Mouse (Mus musculus) heart, postnatal 0 days (tissue): Measurements from ENCODE around the gene Hhipl2. TPM values are rescaled to one million over a fixed set of nuclear protein-coding genes. Genes with fewer than 3 reads are reported as not detected.

ENCODE experiments used
- ATAC-seq: fragments of 200-750 bp; cut with Nextera tagmentation; 2 replicates; pipeline ENCODE4 v1.8.0; 2017; ENCODE audit warnings: low read depth, moderate number of reproducible peaks, moderate library complexity; ENCODE audit not compliant: insufficient read depth
- DNase-seq: peaks from one replicate; pipeline ENCODE4 v3.0.0-alpha.2; 2016; ENCODE audit warnings: low spot score
- H3K27ac ChIP-seq: fragments of 300-500 bp; sonication (generic); 2 replicates; pipeline ENCODE4 v1.5.1; 2014; ENCODE audit warnings: low read depth, mild to moderate bottlenecking
- H3K27me3 ChIP-seq: fragments of 300-500 bp; sonication (generic); 2 replicates; pipeline ENCODE4 v1.6.1; 2014; ENCODE audit warnings: low read length, mixed read lengths; ENCODE audit not compliant: control insufficient read depth, insufficient read depth
- H3K36me3 ChIP-seq: fragments of 300-500 bp; sonication (generic); replicated peaks from 2 replicates; pipeline ENCODE4 v1.6.1; 2014; ENCODE audit warnings: low read length, mixed read lengths; ENCODE audit not compliant: control insufficient read depth, insufficient read depth
- H3K4me1 ChIP-seq: fragments of 300-500 bp; sonication (generic); 2 replicates; pipeline ENCODE4 v1.6.1; 2014; ENCODE audit warnings: antibody characterized with exemption; ENCODE audit not compliant: control insufficient read depth, insufficient read depth
- H3K4me2 ChIP-seq: fragments of 300-500 bp; sonication (generic); 2 replicates; pipeline ENCODE4 v1.6.1; 2014; ENCODE audit warnings: low read depth, mild to moderate bottlenecking, low read length, moderate library complexity
- H3K4me3 ChIP-seq: fragments of 300-500 bp; sonication (generic); 2 replicates; pipeline ENCODE4 v1.5.1; 2014; ENCODE audit warnings: low read depth, low read length
- H3K9ac ChIP-seq: fragments of 300-500 bp; sonication (generic); replicated peaks from 2 replicates; pipeline ENCODE4 v1.6.1; 2014; ENCODE audit warnings: low read depth, low read length, mixed read lengths
- H3K9me3 ChIP-seq: fragments of 300-500 bp; sonication (generic); replicated peaks from 2 replicates; pipeline ENCODE4 v1.6.1; 2016; ENCODE audit warnings: low read length; ENCODE audit not compliant: control insufficient read depth
- CTCF ChIP-seq: IDR thresholded peaks from 2 replicates; pipeline ENCODE4 v1.5.1; 2016; ENCODE audit warnings: antibody characterized with exemption, control low read depth, low read depth
- EP300 ChIP-seq: IDR thresholded peaks from 2 replicates; pipeline ENCODE4 v1.6.1; 2016; ENCODE audit warnings: antibody characterized with exemption, low read depth
- WGBS: fragments of 180-500 bp; shearing (Covaris S2); extraction: QIAGEN DNeasy Blood & Tissue Kit; methylation state at CpG from one replicate; pipeline ENCODE4 v1.1.7; 2014; 5-methylcytosine and 5-hydroxymethylcytosine counted together
- polyA plus RNA-seq: library from polyadenylated mRNA; unstranded; fragments of >200 nt; fragmentation: Nextera tagmentation; extraction: Ambion mirVana; gene quantifications from 2 replicates; pipeline ENCODE4 v1.2.1, GENCODE M21; 2015
- total RNA-seq: library from RNA; depleted of rRNA; stranded (reverse); fragments of >200 nt; gene quantifications from 2 replicates; pipeline ENCODE4 v1.2.3, GENCODE M21; 2014; ENCODE audit warnings: low replicate concordance; rRNA removed

Hhipl2 gene
- total and polyA plus RNA-seq, 2 experiments from 2014 or later: 0.04 TPM; not detected in 1

- H3K27ac ChIP-seq: no peak overlapping the region
- DNase-seq (no peak), ATAC-seq (no peak)
- H3K4me1 ChIP-seq: no peaks in the 10 kb centered on the region
- H3K4me3 ChIP-seq: no peak overlapping the region
- TF ChIP-seq EP300 (no peak), CTCF (no peak)
- no peak overlapping the region for H3K4me2 ChIP-seq
- no peaks in the 10 kb centered on the region for H3K36me3 ChIP-seq
- WGBS: 89% methylated on average over 7 of the region's 7 CpGs
- no peaks in the 10 kb centered on the region for H3K9me3 ChIP-seq
- H3K27me3 ChIP-seq: no peaks in the 10 kb centered on the region
- no peak overlapping the region for H3K9ac ChIP-seq
Measured at GRCm38 (mm10) chr1:183424100-183424499, 6.1 kb downstream of the Hhipl2 start.

GRCm38 (mm10) chr1:183434918-183435317, 16.9 kb downstream of the Hhipl2 start:
- Histone ChIP-seq H3K9ac (no peak overlapping the region), H3K4me2 (no peak overlapping the region), H3K9me3 (no peaks in the 10 kb centered on the region), H3K36me3 (no peaks in the 10 kb centered on the region), H3K27me3 (no peaks in the 10 kb centered on the region), H3K4me3 (no peak overlapping the region), H3K4me1 (no peaks in the 10 kb centered on the region), H3K27ac (no peak overlapping the region)
- no peak for ATAC-seq
- WGBS: 83% methylated on average over 9 of the region's 9 CpGs
- TF ChIP-seq CTCF (no peak), EP300 (no peak)
- DNase-seq: no peak

GRCm38 (mm10) chr1:183439036-183439435, 21.0 kb downstream of the Hhipl2 start:
- Histone ChIP-seq H3K9ac (no peak overlapping the region), H3K36me3 (no peaks in the 10 kb centered on the region), H3K4me1 (no peaks in the 10 kb centered on the region), H3K4me2 (peak overlapping the region; percentile 52), H3K9me3 (no peaks in the 10 kb centered on the region), H3K27me3 (no peaks in the 10 kb centered on the region), H3K27ac (no peak overlapping the region), H3K4me3 (peak overlapping the region; percentile 34)
- no peak for TF ChIP-seq EP300
- TF ChIP-seq CTCF: peak; percentile 71
- DNase-seq: peak; percentile 29
- 18% methylated on average over 22 of the region's 22 CpGs for WGBS
- ATAC-seq: peak; percentile 87

- H3K4me3 ChIP-seq: no peak overlapping the region
- peak; percentile 40; the same call in 1 of the 2 replicates for ATAC-seq
- H3K9ac ChIP-seq: 0 out of 2 replicates have a peak overlapping the region, but pooled peaks have one; percentile 9
- H3K4me1 ChIP-seq: no peaks in the 10 kb centered on the region
- no peak overlapping the region for H3K4me2 ChIP-seq
- no peak overlapping the region for H3K27ac ChIP-seq
- peak; percentile 93 for TF ChIP-seq CTCF
- TF ChIP-seq EP300: no peak
- no peaks in the 10 kb centered on the region for H3K9me3 ChIP-seq
- no peaks in the 10 kb centered on the region for H3K36me3 ChIP-seq
- H3K27me3 ChIP-seq: no peaks in the 10 kb centered on the region
- DNase-seq: peak; percentile 81
- 20% methylated on average over 19 of the region's 19 CpGs for WGBS
Measured at GRCm38 (mm10) chr1:183442015-183442774, 24.2 kb downstream of the Hhipl2 start.

GRCm38 (mm10) chr1:183453066-183453465, 35.1 kb downstream of the Hhipl2 start:
- no peak for DNase-seq
- no peak for TF ChIP-seq CTCF
- 34% methylated on average over 3 of the region's 3 CpGs for WGBS

More at GRCm38 (mm10) chr1:183453066-183453465, 35.1 kb downstream of the Hhipl2 start:
- Histone ChIP-seq H3K9me3 (no peaks in the 10 kb centered on the region), H3K27me3 (no peaks in the 10 kb centered on the region), H3K4me1 (no peaks in the 10 kb centered on the region), H3K9ac (no peak overlapping the region), H3K27ac (no peak overlapping the region), H3K4me2 (no peak overlapping the region), H3K4me3 (no peak overlapping the region), H3K36me3 (no peaks in the 10 kb centered on the region)
- no peak for ATAC-seq

Other genes with a start within 250 kb of the Hhipl2 start
- gene Disp1, start 196.7 kb upstream of the Hhipl2 start, total RNA-seq: 8.1 and 11.9 TPM in 2 replicates
- 5.8 and 6.0 TPM in 2 replicates for gene Disp1, start 196.7 kb upstream of the Hhipl2 start, polyA plus RNA-seq
- gene Aida, start 121.6 kb upstream of the Hhipl2 start, total RNA-seq: 15.0 and 26.8 TPM in 2 replicates
- 19.6 and 20.9 TPM in 2 replicates for gene Aida, start 121.6 kb upstream of the Hhipl2 start, polyA plus RNA-seq
- gene Brox, start 120.9 kb upstream of the Hhipl2 start, total RNA-seq: 41.9 and 43.9 TPM in 2 replicates
- gene Brox, start 120.9 kb upstream of the Hhipl2 start, polyA plus RNA-seq: 37.4 and 38.3 TPM in 2 replicates
- 55.1 and 168 TPM in 2 replicates for gene Mia3, start 48.7 kb upstream of the Hhipl2 start, total RNA-seq
- gene Mia3, start 48.7 kb upstream of the Hhipl2 start, polyA plus RNA-seq: 41.3 and 46.0 TPM in 2 replicates
- gene Taf1a, start 29.2 kb upstream of the Hhipl2 start, total RNA-seq: 0.11 and 7.4 TPM in 2 replicates
- 8.5 and 9.2 TPM in 2 replicates for gene Taf1a, start 29.2 kb upstream of the Hhipl2 start, polyA plus RNA-seq